Mouse (Mus musculus): ENCODE results near the gene Chac2. TPM values are rescaled to one million over a fixed set of nuclear protein-coding genes. Genes with fewer than 3 reads are reported as not detected.

Gene Chac2
- polyA plus RNA-seq, 1 experiment = 10.9 TPM

GRCm38 (mm10) chr11:30996670-30997069, 10.5 kb upstream of the Chac2 start:
- no peak for DNase-seq
- Histone ChIP-seq H3K4me1 (ENCODE audit: control insufficient read depth, insufficient read depth, low read length) (no peaks in the 10 kb centered on the region), H3K4me3 (replicated peaks; ENCODE audit: insufficient read depth, low read depth, low read length) (no peak overlapping the region), H3K27me3 (ENCODE audit: control insufficient read depth, insufficient read depth, low read length) (no peaks in the 10 kb centered on the region), H3K27ac (ENCODE audit: insufficient read depth, low read length) (no peak overlapping the region)
- WGBS = 91% methylated on average over 3 of the region's 3 CpGs
- TF ChIP-seq POLR2A (IDR thresholded peaks at IDR 0.05; ENCODE audit: borderline replicate concordance, insufficient read depth, low read length) = no peak
- no peak for TF ChIP-seq CTCF (IDR thresholded peaks at IDR 0.05; ENCODE audit: borderline replicate concordance, insufficient read depth, low read depth, low read length)

GRCm38 (mm10) chr11:30986625-30987017, 471 bp upstream of the Chac2 start:
- 0% methylated on average over 2 of the region's 2 CpGs for WGBS
- TF ChIP-seq CTCF (IDR thresholded peaks at IDR 0.05; ENCODE audit: borderline replicate concordance, insufficient read depth, low read depth, low read length) (no peak), POLR2A (IDR thresholded peaks at IDR 0.05; ENCODE audit: borderline replicate concordance, insufficient read depth, low read length) (no peak)
- no peak for DNase-seq
- Histone ChIP-seq H3K27me3 (ENCODE audit: control insufficient read depth, insufficient read depth, low read length) (no peaks in the 10 kb centered on the region), H3K27ac (ENCODE audit: insufficient read depth, low read length) (no peak overlapping the region), H3K4me1 (ENCODE audit: control insufficient read depth, insufficient read depth, low read length) (peaks cover 3% of the 10 kb centered on the region; the same call in 1 of the 2 replicates), H3K4me3 (replicated peaks; ENCODE audit: insufficient read depth, low read depth, low read length) (peak overlapping the region; percentile 62)

- H3K4me1 ChIP-seq (ENCODE audit: control insufficient read depth, insufficient read depth, low read length) = peaks cover 3% of the 10 kb centered on the region; the same call in 1 of the 2 replicates
- no peak for DNase-seq
- no peaks in the 10 kb centered on the region for H3K27me3 ChIP-seq (ENCODE audit: control insufficient read depth, insufficient read depth, low read length)
- TF ChIP-seq CTCF (IDR thresholded peaks at IDR 0.05; ENCODE audit: borderline replicate concordance, insufficient read depth, low read depth, low read length) (no peak), POLR2A (IDR thresholded peaks at IDR 0.05; ENCODE audit: borderline replicate concordance, insufficient read depth, low read length) (no peak)
- no peak overlapping the region for H3K4me3 ChIP-seq (replicated peaks; ENCODE audit: insufficient read depth, low read depth, low read length)
- no peak overlapping the region for H3K27ac ChIP-seq (ENCODE audit: insufficient read depth, low read length)
- 31% methylated on average over 2 of the region's 2 CpGs for WGBS
Measured at GRCm38 (mm10) chr11:30985237-30985636, 913 bp downstream of the Chac2 start.

- TF ChIP-seq POLR2A (IDR thresholded peaks at IDR 0.05; ENCODE audit: borderline replicate concordance, insufficient read depth, low read length) = peak; percentile 55
- no peak for TF ChIP-seq CTCF (IDR thresholded peaks at IDR 0.05; ENCODE audit: borderline replicate concordance, insufficient read depth, low read depth, low read length)
Measured at GRCm38 (mm10) chr11:30954279-30954725, 31.8 kb downstream of the Chac2 start, which contains the start of gene Erlec1. Gene Erlec1 (minus strand): TSS chr11:30954335.

GRCm38 (mm10) chr11:30953469-30954154, 32.5 kb downstream of the Chac2 start:
- H3K4me3 ChIP-seq (replicated peaks; ENCODE audit: insufficient read depth, low read depth, low read length) = peak overlapping the region; percentile 88
- peak; percentile 61 to 75 for DNase-seq
- H3K27me3 ChIP-seq (ENCODE audit: control insufficient read depth, insufficient read depth, low read length) = no peaks in the 10 kb centered on the region
- WGBS = under 1% methylated on average over 31 of the region's 32 CpGs
- no peaks in the 10 kb centered on the region for H3K4me1 ChIP-seq (ENCODE audit: control insufficient read depth, insufficient read depth, low read length)
- TF ChIP-seq CTCF (IDR thresholded peaks at IDR 0.05; ENCODE audit: borderline replicate concordance, insufficient read depth, low read depth, low read length) (no peak), POLR2A (IDR thresholded peaks at IDR 0.05; ENCODE audit: borderline replicate concordance, insufficient read depth, low read length) (no peak)
- H3K27ac ChIP-seq (ENCODE audit: insufficient read depth, low read length) = peak overlapping the region; percentile 86

More at GRCm38 (mm10) chr11:30954279-30954725, 31.8 kb downstream of the Chac2 start, which contains the start of gene Erlec1:
- DNase-seq = peak; percentile 90
- no peaks in the 10 kb centered on the region for H3K27me3 ChIP-seq (ENCODE audit: control insufficient read depth, insufficient read depth, low read length)
- under 1% methylated on average over 40 of the region's 40 CpGs for WGBS
- no peaks in the 10 kb centered on the region for H3K4me1 ChIP-seq (ENCODE audit: control insufficient read depth, insufficient read depth, low read length)
- peak within 1 kb of the TSS; percentile 88 for H3K4me3 ChIP-seq (replicated peaks; ENCODE audit: insufficient read depth, low read depth, low read length)
- peak within 1 kb of the TSS; percentile 86 for H3K27ac ChIP-seq (ENCODE audit: insufficient read depth, low read length)

DNA sequence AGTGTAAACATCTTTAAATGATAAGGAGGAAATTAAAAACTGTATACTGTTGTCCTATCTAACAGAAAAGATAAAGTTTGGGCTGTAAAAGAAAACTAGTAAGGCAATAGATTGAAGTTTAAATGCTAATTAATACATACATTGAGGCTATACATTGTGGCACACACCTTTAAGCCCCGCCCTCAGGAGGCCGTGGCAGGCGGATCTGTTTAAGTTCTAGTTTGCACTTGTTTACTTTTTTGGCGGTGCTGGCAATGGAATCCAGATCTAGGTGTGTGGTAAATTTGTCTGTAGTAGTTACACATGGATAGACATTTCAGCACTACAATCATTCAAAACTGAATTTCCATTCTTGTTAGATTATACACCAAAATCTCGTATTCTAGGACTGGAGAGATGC, 33.3 kb downstream of the Chac2 start:
- Histone ChIP-seq H3K4me1 (ENCODE audit: control insufficient read depth, insufficient read depth, low read length) (no peaks in the 10 kb centered on the region), H3K4me3 (replicated peaks; ENCODE audit: insufficient read depth, low read depth, low read length) (no peak overlapping the region), H3K27me3 (ENCODE audit: control insufficient read depth, insufficient read depth, low read length) (no peaks in the 10 kb centered on the region), H3K27ac (ENCODE audit: insufficient read depth, low read length) (no peak overlapping the region)
- WGBS = 53% methylated on average over 5 of the region's 5 CpGs
- TF ChIP-seq CTCF (IDR thresholded peaks at IDR 0.05; ENCODE audit: borderline replicate concordance, insufficient read depth, low read depth, low read length) = no peak
- TF ChIP-seq POLR2A (IDR thresholded peaks at IDR 0.05; ENCODE audit: borderline replicate concordance, insufficient read depth, low read length) = no peak
- peak in 1 of 2 experiments; percentile 7 for DNase-seq

- TF ChIP-seq POLR2A (IDR thresholded peaks at IDR 0.05; ENCODE audit: borderline replicate concordance, insufficient read depth, low read length) = no peak
- peak; percentile 77 to 89 for DNase-seq
- Histone ChIP-seq H3K27ac (ENCODE audit: insufficient read depth, low read length) (no peak overlapping the region), H3K27me3 (ENCODE audit: control insufficient read depth, insufficient read depth, low read length) (no peaks in the 10 kb centered on the region), H3K4me1 (ENCODE audit: control insufficient read depth, insufficient read depth, low read length) (peaks cover 6% of the 10 kb centered on the region; the same call in 1 of the 2 replicates), H3K4me3 (replicated peaks; ENCODE audit: insufficient read depth, low read depth, low read length) (no peak overlapping the region)
- WGBS = 59% methylated on average over 2 of the region's 2 CpGs
Measured at GRCm38 (mm10) chr11:30943522-30943921, 42.6 kb downstream of the Chac2 start.

GRCm38 (mm10) chr11:30928498-30928897, 57.7 kb downstream of the Chac2 start:
- no peak overlapping the region for H3K4me3 ChIP-seq (replicated peaks; ENCODE audit: insufficient read depth, low read depth, low read length)
- no peaks in the 10 kb centered on the region for H3K27me3 ChIP-seq (ENCODE audit: control insufficient read depth, insufficient read depth, low read length)
- DNase-seq = no peak
- no peaks in the 10 kb centered on the region for H3K4me1 ChIP-seq (ENCODE audit: control insufficient read depth, insufficient read depth, low read length)
- no peak for TF ChIP-seq POLR2A (IDR thresholded peaks at IDR 0.05; ENCODE audit: borderline replicate concordance, insufficient read depth, low read length)
- TF ChIP-seq CTCF (IDR thresholded peaks at IDR 0.05; ENCODE audit: borderline replicate concordance, insufficient read depth, low read depth, low read length) = no peak
- WGBS = 93% methylated on average over 1 of the region's 1 CpGs
- H3K27ac ChIP-seq (ENCODE audit: insufficient read depth, low read length) = no peak overlapping the region
